ENCODE assay signal across 22 mouse cellular contexts in the genomic region with DNA sequence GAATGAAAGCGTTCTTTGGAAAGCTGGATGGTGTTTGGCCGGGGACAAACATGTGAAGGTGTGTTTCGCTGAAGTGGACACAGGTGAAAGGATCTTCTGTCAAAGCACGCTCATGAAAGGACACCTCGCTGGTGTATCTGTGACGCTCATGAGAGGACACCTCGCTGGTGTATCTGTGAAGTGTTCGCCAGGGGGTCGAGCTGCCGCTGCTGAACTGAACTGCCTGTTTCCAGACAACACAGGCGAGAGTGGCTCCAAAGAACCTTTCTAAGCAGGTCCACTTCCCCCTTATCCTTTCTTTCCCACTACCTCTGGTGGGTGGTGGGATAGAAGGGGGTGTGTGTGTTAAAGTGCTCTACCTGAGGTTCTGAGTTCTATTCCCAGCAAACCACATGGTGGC. TPM values are rescaled to one million over a fixed set of nuclear protein-coding genes. Genes with fewer than 3 reads are reported as not detected.
A peak's percentile ranks its signal among the peaks of the same experiment; 100 is the strongest.
DNase-seq lines count a peak whose midpoint lies in the region; ATAC-seq and TF ChIP-seq lines count a peak whose summit lies in the region.
"Had no signal": no experiment of that assay in that cellular context is flagged by ENCODE, and none has a peak within 500 bp of the region (broad histone marks: within the 10 kb centered on the region; RNA-seq: fewer than 3 reads in every experiment).

No protein-coding gene starts in this region.

- intact Hi-C loops in heart, adult 2 months (cut with DNase I): loop anchor here (10.0 kb wide), 1 partner anchor 380 kb away; no protein-coding TSS in a partner anchor

- no peaks in the 10 kb centered on the region for H3K36me3 ChIP-seq in heart, embryonic 10.5 days
- peaks cover 5% of the 10 kb centered on the region for H3K36me3 ChIP-seq in heart, adult 2 months (ENCODE audit: control insufficient read depth, insufficient read depth, low read length)
- peaks cover 2% of the 10 kb centered on the region for H3K36me3 ChIP-seq in megakaryocyte, embryonic 14.5 days (replicated peaks; ENCODE audit: low read length)
- no peaks in the 10 kb centered on the region for H3K36me3 ChIP-seq in myocyte (ENCODE audit: control insufficient read depth, insufficient read depth)

- peak overlapping the region; percentile 55 for H3K4me2 ChIP-seq in myocyte (ENCODE audit: low read depth)

- H3K27ac ChIP-seq in heart, embryonic 10.5 days: no peak overlapping the region
- H3K27ac ChIP-seq in heart, adult 2 months: no peak overlapping the region

- no peak overlapping the region for H3K9ac ChIP-seq in heart, adult 2 months (ENCODE audit: low read depth, low read length)

- peaks cover 14% of the 10 kb centered on the region; the same call in 1 of the 2 replicates for H3K4me1 ChIP-seq in heart, embryonic 10.5 days
- peaks cover 2% of the 10 kb centered on the region for H3K4me1 ChIP-seq in heart, adult 2 months (ENCODE audit: control insufficient read depth, insufficient read depth, low read length)
- H3K4me1 ChIP-seq in megakaryocyte, embryonic 14.5 days: peaks cover 71% of the 10 kb centered on the region

- H3K4me3 ChIP-seq in heart, embryonic 10.5 days: no peak overlapping the region
- no peak overlapping the region for H3K4me3 ChIP-seq in heart, adult 2 months
- peak overlapping the region; percentile 28 for H3K4me3 ChIP-seq in megakaryocyte, embryonic 14.5 days (replicated peaks)
- H3K4me3 ChIP-seq in myocyte: no peak overlapping the region

- H3ac ChIP-seq in myocyte (ENCODE audit: control insufficient read depth, insufficient read length): no peak overlapping the region

- TF ChIP-seq EP300 in heart, adult 2 months (IDR thresholded peaks at IDR 0.05; ENCODE audit: insufficient read depth, low read depth, low read length): no peak

- peaks cover 23% of the 10 kb centered on the region for H3K27me3 ChIP-seq in heart, embryonic 10.5 days (ENCODE audit: insufficient read depth, poor library complexity, severe bottlenecking)
- no peaks in the 10 kb centered on the region for H3K27me3 ChIP-seq in heart, adult 2 months (ENCODE audit: control insufficient read depth, insufficient read depth, low read length)
- H3K27me3 ChIP-seq in megakaryocyte, embryonic 14.5 days (replicated peaks): peaks cover 12% of the 10 kb centered on the region
- H3K27me3 ChIP-seq in myocyte (ENCODE audit: control insufficient read depth, insufficient read depth, insufficient read length): no peaks in the 10 kb centered on the region
- H3K27me3 ChIP-seq: CH12.LX, Patski had no signal

- TF ChIP-seq CTCF in heart, adult 2 months (IDR thresholded peaks at IDR 0.05): no peak

- no peak for ATAC-seq in megakaryocyte, adult 5-6 weeks (ENCODE audit: poor library complexity, severe bottlenecking)
- ATAC-seq: activated CD4-positive, CD25-positive, alpha-beta regulatory T cell, adult 4 months; CD4-positive, CD25-positive, alpha-beta regulatory T cell, adult 4 months; Patski had no signal

- no peak for TF ChIP-seq POLR2A in heart, adult 2 months (IDR thresholded peaks at IDR 0.05; ENCODE audit: insufficient read depth, low read depth, low read length)
- no peak for TF ChIP-seq POLR2A in myocyte (IDR thresholded peaks at IDR 0.05; ENCODE audit: insufficient read length, low read depth)

- peaks cover under 1% of the 10 kb centered on the region for H3K79me2 ChIP-seq in heart, adult 2 months (replicated peaks; ENCODE audit: control insufficient read depth, insufficient read depth, low read length)
- H3K79me2 ChIP-seq in myocyte (ENCODE audit: control insufficient read depth, insufficient read depth): peaks cover 28% of the 10 kb centered on the region

- peak; percentile 84 for DNase-seq in heart, adult 11 months
- DNase-seq in heart, adult 8-10 months (ENCODE audit: low spot score): no peak
- DNase-seq in heart, embryonic 10.5 days (ENCODE audit: low spot score): peak; percentile 70
- no peak for DNase-seq in heart, adult 2 months
- DNase-seq in urinary bladder, postnatal 10 days (ENCODE audit: low spot score): no peak
- DNase-seq: adrenal gland, adult 2 months; adrenal gland, adult 8-10 months; adrenal gland, postnatal 10 days; adrenal gland, postnatal 14 days; adrenal gland, postnatal 25 days; adrenal gland, postnatal 36 days; B cell, adult 2 months; cerebellum, adult 11 months; cerebellum, adult 11-12 months had no signal

- WGBS in heart, embryonic 10.5 days: 91% methylated on average over 11 of the region's 11 CpGs
- 99% methylated on average over 11 of the region's 11 CpGs for WGBS in heart, adult 2 months

- no peaks in the 10 kb centered on the region for H3K9me3 ChIP-seq in heart, embryonic 10.5 days
- H3K9me3 ChIP-seq in megakaryocyte, embryonic 14.5 days: peaks cover 4% of the 10 kb centered on the region; the same call in 1 of the 2 replicates
- H3K9me3 ChIP-seq: G1E had no signal

TF ChIP-seq in myocyte, 11 proteins besides CTCF, POLR2A, EP300 and RAD21:
- no peak for TF ChIP-seq MAX (IDR thresholded peaks at IDR 0.05; ENCODE audit: low read depth)

RNA-seq across cellular contexts. Expression of a gene that starts 1.9 kb away (rescaled TPM):
- 10 to 100 TPM in 3 of 4 experiments, 1 to 10 TPM in 1; 10.0 to 15.6 (median 11.0) TPM for total RNA-seq in heart, adult 8-10 months (2022)
- 30.0 and 37.7 TPM in 2 replicates for polyA plus RNA-seq in heart, embryonic 10.5 days (2016; fragmentation: Nextera tagmentation; extraction: Ambion mirVana)
- 10 to 100 TPM in 1 of 2 experiments, 1 to 10 TPM in 1; 9.3 to 10.7 TPM for total RNA-seq in heart, adult 2 months (2021)
- 5.5 and 7.0 TPM in 2 replicates for polyA plus RNA-seq in heart, adult 2 months (2012; rRNA removed)
- polyA plus RNA-seq in megakaryocyte, embryonic 14.5 days (2012; ENCODE audit: insufficient read depth, low replicate concordance): 1.2 and 7.6 TPM in 2 replicates
- total RNA-seq in megakaryocyte, adult 5-6 weeks (2015): 21.2 and 32.9 TPM in 2 replicates
- total RNA-seq in megakaryocyte, adult 5-6 weeks (2017): 21.3 and 27.6 TPM in 2 replicates
- polyA plus RNA-seq in myocyte (2012; fragmentation: generic; extraction: Trizol): 7.6 TPM

Comparison
In these comparisons a context has a peak if more than half of its experiments do, and no peak if none do; other contexts are left out.
1. DNase-seq: peak in heart, adult 11 months (single experiment) and heart, embryonic 10.5 days (single experiment); none in heart, adult 8-10 months (single experiment), heart, adult 2 months (0 of 2) and urinary bladder, postnatal 10 days (single experiment).